Mouse (Mus musculus): ENCODE results near the gene Itgae. TPM values are rescaled to one million over a fixed set of nuclear protein-coding genes. Genes with fewer than 3 reads are reported as not detected.

Gene Itgae
- polyA plus RNA-seq, 2 experiments from 2014 or later, result 63.9 to 126 TPM

Other genes with a start within 250 kb of the Itgae start
- gene Atp2a3, start 129.4 kb upstream of the Itgae start, polyA plus RNA-seq (2017; shearing (Covaris generic)), result 10 to 100 TPM; 57.5 to 89.4 TPM
- under 1 TPM in 1 of 2 experiments, not detected in 1; 0.39 TPM for gene P2rx1, start 91.5 kb upstream of the Itgae start, polyA plus RNA-seq (2017; shearing (Covaris generic))
- 1 to 10 TPM; 2.3 to 5.8 TPM for gene Camkk1, start 71.6 kb upstream of the Itgae start, polyA plus RNA-seq (2017; shearing (Covaris generic))
- gene Ncbp3, start 42.8 kb upstream of the Itgae start, polyA plus RNA-seq (2017; shearing (Covaris generic)), result 10 to 100 TPM; 17.1 to 21.5 TPM
- gene Haspin, start 47.7 kb downstream of the Itgae start, polyA plus RNA-seq (2017; shearing (Covaris generic)), result 1 to 10 TPM; 6.6 to 8.2 TPM
- gene P2rx5, start 69.8 kb downstream of the Itgae start, polyA plus RNA-seq (2017; shearing (Covaris generic)), result under 1 TPM; 0.33 to 0.55 TPM
- 10 to 100 TPM; 42.2 to 49.5 TPM for gene Emc6, start 86.5 kb downstream of the Itgae start, polyA plus RNA-seq (2017; shearing (Covaris generic))
- 10 to 100 TPM; 27.4 to 30.8 TPM for gene Tax1bp3, start 86.5 kb downstream of the Itgae start, polyA plus RNA-seq (2017; shearing (Covaris generic))
- 10 to 100 TPM; 12.9 to 18.3 TPM for gene Ctns, start 108.5 kb downstream of the Itgae start, polyA plus RNA-seq (2017; shearing (Covaris generic))
- gene Shpk, start 108.9 kb downstream of the Itgae start, polyA plus RNA-seq (2017; shearing (Covaris generic)), result 1 to 10 TPM; 1.3 to 4.8 TPM
- not detected for gene Trpv1, start 143.7 kb downstream of the Itgae start, polyA plus RNA-seq (2017; shearing (Covaris generic))
- gene Trpv3, start 176.8 kb downstream of the Itgae start, polyA plus RNA-seq (2017; shearing (Covaris generic)), result under 1 TPM; 0.09 to 0.16 TPM
- under 1 TPM in 1 of 2 experiments, not detected in 1; 0.08 TPM for gene Aspa, start 239.0 kb downstream of the Itgae start, polyA plus RNA-seq (2017; shearing (Covaris generic))
- gene Gm49340, start 239.2 kb downstream of the Itgae start, polyA plus RNA-seq (2017; shearing (Covaris generic)), result not detected
- gene Spata22, start 239.2 kb downstream of the Itgae start, polyA plus RNA-seq (2017; shearing (Covaris generic)), result not detected

Data from CD4-positive, CD25-positive, alpha-beta regulatory T cell, adult 4 months (primary cell).